Mouse (Mus musculus) midbrain, embryonic 15.5 days (tissue): Measurements from ENCODE around the gene Fkbpl. TPM values are rescaled to one million over a fixed set of nuclear protein-coding genes. Genes with fewer than 3 reads are reported as not detected.

Experiments
- ATAC-seq: fragments of 200-750 bp; cut with Nextera tagmentation; replicated peaks from 2 replicates; pipeline ENCODE4 v1.8.0; 2017; ENCODE audit warnings: moderate TSS enrichment
- H3K27ac ChIP-seq: fragments of 300-500 bp; sonication (generic); 2 replicates; pipeline ENCODE4 v1.5.1; 2015; ENCODE audit warnings: mild to moderate bottlenecking, inconsistent platforms
- H3K27me3 ChIP-seq: fragments of 300-500 bp; sonication (generic); replicated peaks from 2 replicates; pipeline ENCODE4 v1.6.1; 2015; ENCODE audit warnings: inconsistent platforms
- H3K36me3 ChIP-seq: fragments of 300-500 bp; sonication (generic); replicated peaks from 2 replicates; pipeline ENCODE4 v1.6.1; 2015; ENCODE audit warnings: inconsistent platforms
- H3K4me1 ChIP-seq: fragments of 300-500 bp; sonication (generic); 2 replicates; pipeline ENCODE4 v1.6.1; 2015; ENCODE audit warnings: inconsistent platforms
- H3K4me2 ChIP-seq: fragments of 300-500 bp; sonication (generic); 2 replicates; pipeline ENCODE4 v1.6.1; 2015; ENCODE audit warnings: inconsistent platforms, mild to moderate bottlenecking, moderate library complexity
- H3K4me3 ChIP-seq: fragments of 300-500 bp; sonication (generic); 2 replicates; pipeline ENCODE4 v1.5.1; 2015; ENCODE audit warnings: mild to moderate bottlenecking, inconsistent platforms
- H3K9ac ChIP-seq: fragments of 300-500 bp; sonication (generic); 2 replicates; pipeline ENCODE4 v1.6.1; 2015; ENCODE audit warnings: mild to moderate bottlenecking, inconsistent platforms
- H3K9me3 ChIP-seq: fragments of 300-500 bp; sonication (generic); 2 replicates; pipeline ENCODE4 v1.6.1; 2016; ENCODE audit warnings: inconsistent platforms
- WGBS: fragments of 180-500 bp; shearing (Covaris S2); methylation state at CpG from one replicate; pipeline ENCODE4 v1.1.7; 2015; ENCODE audit warnings: mixed read lengths; 5-methylcytosine and 5-hydroxymethylcytosine counted together
- polyA plus RNA-seq: library from polyadenylated mRNA; unstranded; fragments of >200 nt; fragmentation: Nextera tagmentation; extraction: Ambion mirVana; gene quantifications from 2 replicates; pipeline ENCODE4 v1.2.1, GENCODE M21; 2015

Gene Fkbpl
- polyA plus RNA-seq, 1 experiment from 2014 or later, result 16.0 TPM

- Histone ChIP-seq H3K9ac (peak within 1 kb of the TSS; percentile 63), H3K27ac (peak within 1 kb of the TSS; percentile 95), H3K4me3 (peak within 1 kb of the TSS; percentile 71), H3K4me1 (peaks cover 58% of the 10 kb centered on the region), H3K4me2 (peak within 1 kb of the TSS; percentile 89), H3K9me3 (no peaks in the 10 kb centered on the region), H3K36me3 (0 out of 2 replicates have a peak, but pooled peaks cover 5% of the 10 kb centered on the region), H3K27me3 (no peaks in the 10 kb centered on the region; the same call in 1 of the 2 replicates)
- peak; percentile 9; the same call in 1 of the 2 replicates for ATAC-seq
- WGBS, result 3% methylated on average over 29 of the region's 29 CpGs
Observed at GRCm38 (mm10) chr17:34627943-34628643, 16.5 kb upstream of the Fkbpl start, which contains the start of gene Ppt2. Ppt2 (minus strand) TSS chr17:34628510.

DNA sequence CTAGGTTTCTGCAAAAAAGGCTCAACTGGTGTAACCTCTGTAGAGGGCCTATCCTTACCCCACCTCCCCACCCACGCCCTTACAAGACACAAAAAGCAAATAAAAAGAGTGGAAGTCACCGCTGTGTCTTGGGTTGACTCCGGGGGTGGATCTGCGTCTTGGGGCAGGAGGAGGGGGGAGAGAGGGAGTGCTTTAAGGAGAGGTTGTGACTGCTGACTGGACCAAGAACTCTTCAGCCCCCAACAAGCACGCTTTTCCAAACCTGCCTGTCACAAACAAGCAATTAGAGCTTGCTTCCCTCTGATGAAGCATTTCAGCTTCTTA lies 16.0 kb upstream of the Fkbpl start:
- Histone ChIP-seq H3K4me3 (peak overlapping the region; percentile 71), H3K36me3 (no peaks in the 10 kb centered on the region), H3K9me3 (no peaks in the 10 kb centered on the region), H3K4me2 (peak overlapping the region; percentile 89), H3K27ac (peak overlapping the region; percentile 95), H3K4me1 (peaks cover 58% of the 10 kb centered on the region), H3K9ac (peak overlapping the region; percentile 63), H3K27me3 (peaks cover 3% of the 10 kb centered on the region; the same call in 1 of the 2 replicates)
- 12% methylated on average over 5 of the region's 5 CpGs for WGBS
- ATAC-seq, result no peak

DNA sequence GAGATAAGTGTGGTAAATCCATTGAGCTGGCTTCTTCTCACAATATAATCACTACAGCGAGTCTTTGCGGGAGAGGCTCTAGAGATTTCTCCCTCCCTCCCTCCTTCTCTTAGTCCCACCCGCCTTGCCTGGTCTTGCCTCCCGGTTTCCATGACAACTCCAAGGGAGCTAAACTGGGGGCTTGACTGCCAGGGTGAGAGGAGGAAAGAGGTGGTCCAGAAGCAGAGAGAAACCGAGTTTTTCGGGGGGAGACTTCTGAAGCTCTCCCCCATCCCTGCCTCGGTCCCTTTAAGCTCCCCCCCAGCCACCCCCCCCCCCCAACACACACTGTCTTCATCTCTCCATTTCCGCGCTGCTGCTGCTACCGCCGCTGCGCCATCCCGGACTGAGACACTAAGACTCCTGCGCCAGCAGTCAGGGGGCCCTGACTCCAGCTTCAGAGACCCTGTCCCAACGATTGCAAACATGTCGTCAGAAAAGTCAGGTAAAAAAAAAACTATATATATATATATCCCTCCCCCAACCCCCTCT lies 15.3 kb upstream of the Fkbpl start, which contains the start of gene Prrt1:
Gene Prrt1, plus strand, starts transcription at position 313 of the 531 bp plus-strand sequence.
- peak within 1 kb of the TSS; percentile 71 for H3K4me3 ChIP-seq
- H3K4me1 ChIP-seq, result peaks cover 58% of the 10 kb centered on the region
- peak; percentile 46 for ATAC-seq
- peak within 1 kb of the TSS; percentile 63 for H3K9ac ChIP-seq
- peak within 1 kb of the TSS; percentile 89 for H3K4me2 ChIP-seq
- peak within 1 kb of the TSS; percentile 95 for H3K27ac ChIP-seq
- H3K9me3 ChIP-seq, result no peaks in the 10 kb centered on the region
- H3K27me3 ChIP-seq, result peaks cover 3% of the 10 kb centered on the region; the same call in 1 of the 2 replicates
- H3K36me3 ChIP-seq, result no peaks in the 10 kb centered on the region
- under 1% methylated on average over 16 of the region's 16 CpGs for WGBS

GRCm38 (mm10) chr17:34629796-34630603 lies 14.6 kb upstream of the Fkbpl start:
- WGBS, result 14% methylated on average over 12 of the region's 12 CpGs
- ATAC-seq, result no peak
- Histone ChIP-seq H3K9me3 (no peaks in the 10 kb centered on the region), H3K4me3 (peak overlapping the region; percentile 71), H3K27me3 (peaks cover 3% of the 10 kb centered on the region; the same call in 1 of the 2 replicates), H3K27ac (peak overlapping the region; percentile 95), H3K36me3 (no peaks in the 10 kb centered on the region), H3K4me1 (peaks cover 58% of the 10 kb centered on the region), H3K9ac (peak overlapping the region; percentile 63), H3K4me2 (peak overlapping the region; percentile 89)

DNA sequence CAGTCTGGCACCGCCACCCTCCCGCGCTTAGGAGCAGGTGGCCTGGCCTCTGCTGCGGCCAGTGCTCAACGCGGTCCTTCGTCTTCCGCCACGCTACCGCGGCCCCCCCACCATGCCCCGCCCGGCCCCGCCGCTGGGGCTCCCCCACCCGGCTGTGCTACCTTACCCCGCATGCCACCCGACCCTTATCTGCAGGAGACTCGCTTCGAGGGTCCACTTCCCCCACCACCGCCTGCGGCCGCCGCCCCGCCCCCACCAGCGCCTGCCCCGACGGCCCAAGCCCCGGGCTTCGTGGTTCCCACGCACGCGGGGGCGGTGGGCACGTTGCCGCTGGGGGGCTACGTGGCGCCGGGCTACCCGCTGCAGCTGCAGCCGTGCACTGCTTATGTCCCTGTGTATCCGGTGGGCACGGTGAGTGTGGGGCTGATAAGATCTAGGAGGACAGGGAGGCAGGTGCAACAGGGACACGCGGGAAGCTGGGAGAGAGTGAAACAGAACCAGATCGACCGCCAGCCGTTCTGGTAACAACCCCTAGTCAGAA lies 13.7 kb upstream of the Fkbpl start:
- H3K27me3 ChIP-seq, result peaks cover 3% of the 10 kb centered on the region; the same call in 1 of the 2 replicates
- ATAC-seq, result no peak
- no peaks in the 10 kb centered on the region for H3K9me3 ChIP-seq
- H3K4me1 ChIP-seq, result peaks cover 54% of the 10 kb centered on the region
- peak overlapping the region; percentile 71 for H3K4me3 ChIP-seq
- H3K9ac ChIP-seq, result peak overlapping the region; percentile 63
- WGBS, result 2% methylated on average over 47 of the region's 48 CpGs
- peak overlapping the region; percentile 89 for H3K4me2 ChIP-seq
- H3K36me3 ChIP-seq, result no peaks in the 10 kb centered on the region
- H3K27ac ChIP-seq, result no peak overlapping the region; the same call in 1 of the 2 replicates

DNA sequence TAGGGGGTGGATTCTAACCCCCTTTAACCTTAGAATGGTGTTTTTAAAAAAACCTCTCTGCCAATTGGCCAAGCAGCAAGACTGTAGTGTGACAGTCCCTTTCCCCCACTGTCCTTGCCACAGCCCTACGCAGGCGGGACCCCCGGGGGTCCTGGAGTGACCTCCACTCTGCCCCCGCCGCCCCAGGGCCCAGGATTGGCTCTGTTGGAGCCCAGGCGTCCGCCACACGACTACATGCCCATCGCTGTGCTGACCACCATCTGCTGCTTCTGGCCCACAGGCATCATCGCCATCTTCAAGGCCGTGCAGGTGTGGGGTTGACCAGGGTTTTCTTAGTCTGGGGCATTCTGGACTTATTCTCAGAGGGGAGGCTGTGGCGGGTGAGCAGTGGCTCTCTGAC lies 12.9 kb upstream of the Fkbpl start:
- H3K27me3 ChIP-seq, result peaks cover 3% of the 10 kb centered on the region; the same call in 1 of the 2 replicates
- WGBS, result 7% methylated on average over 12 of the region's 12 CpGs
- ATAC-seq, result no peak
- H3K4me3 ChIP-seq, result peak overlapping the region; percentile 71
- no peaks in the 10 kb centered on the region for H3K9me3 ChIP-seq
- H3K27ac ChIP-seq, result no peak overlapping the region
- H3K36me3 ChIP-seq, result no peaks in the 10 kb centered on the region
- peak overlapping the region; percentile 89 for H3K4me2 ChIP-seq
- H3K9ac ChIP-seq, result peak overlapping the region; percentile 63
- H3K4me1 ChIP-seq, result peaks cover 47% of the 10 kb centered on the region

- Histone ChIP-seq H3K9me3 (no peaks in the 10 kb centered on the region), H3K9ac (peak overlapping the region; percentile 63), H3K27ac (no peak overlapping the region), H3K4me3 (peak overlapping the region; percentile 71), H3K4me2 (peak overlapping the region; percentile 89), H3K36me3 (no peaks in the 10 kb centered on the region), H3K27me3 (peaks cover 3% of the 10 kb centered on the region; the same call in 1 of the 2 replicates), H3K4me1 (peaks cover 47% of the 10 kb centered on the region)
- ATAC-seq, result no peak
- 1% methylated on average over 26 of the region's 26 CpGs for WGBS
Observed at GRCm38 (mm10) chr17:34632261-34632691, 12.3 kb upstream of the Fkbpl start.

- ATAC-seq, result no peak
- Histone ChIP-seq H3K9ac (no peak overlapping the region), H3K4me3 (no peak overlapping the region), H3K27me3 (peaks cover 3% of the 10 kb centered on the region; the same call in 1 of the 2 replicates), H3K9me3 (no peaks in the 10 kb centered on the region), H3K4me1 (peaks cover 17% of the 10 kb centered on the region), H3K27ac (no peak overlapping the region), H3K4me2 (no peak overlapping the region), H3K36me3 (no peaks in the 10 kb centered on the region)
- 67% methylated on average over 2 of the region's 2 CpGs for WGBS
Observed at GRCm38 (mm10) chr17:34635671-34636070, 8.9 kb upstream of the Fkbpl start.

- no peak overlapping the region for H3K9ac ChIP-seq
- no peak overlapping the region for H3K27ac ChIP-seq
- H3K27me3 ChIP-seq, result peaks cover 3% of the 10 kb centered on the region; the same call in 1 of the 2 replicates
- no peak overlapping the region for H3K4me3 ChIP-seq
- no peak for ATAC-seq
- no peak overlapping the region for H3K4me2 ChIP-seq
- H3K4me1 ChIP-seq, result peaks cover 6% of the 10 kb centered on the region; the same call in 1 of the 2 replicates
- WGBS, result 71% methylated on average over 3 of the region's 3 CpGs
- H3K9me3 ChIP-seq, result no peaks in the 10 kb centered on the region
- H3K36me3 ChIP-seq, result no peaks in the 10 kb centered on the region
Observed at GRCm38 (mm10) chr17:34637459-34637858, 7.1 kb upstream of the Fkbpl start.

GRCm38 (mm10) chr17:34639461-34640255 lies 4.9 kb upstream of the Fkbpl start:
- no peaks in the 10 kb centered on the region for H3K9me3 ChIP-seq
- WGBS, result 87% methylated on average over 7 of the region's 7 CpGs
- H3K4me3 ChIP-seq, result no peak overlapping the region
- ATAC-seq, result no peak
- H3K27me3 ChIP-seq, result no peaks in the 10 kb centered on the region; the same call in 1 of the 2 replicates
- no peak overlapping the region for H3K4me2 ChIP-seq
- no peaks in the 10 kb centered on the region for H3K36me3 ChIP-seq
- no peak overlapping the region for H3K27ac ChIP-seq
- H3K9ac ChIP-seq, result no peak overlapping the region
- H3K4me1 ChIP-seq, result peaks cover 6% of the 10 kb centered on the region; the same call in 1 of the 2 replicates
